Mouse (Mus musculus) neural tube, embryonic 12.5 days (tissue): ENCODE measurements around the gene Oprm1. TPM values are rescaled to one million over a fixed set of nuclear protein-coding genes. Genes with fewer than 3 reads are reported as not detected.

Experiments used
- ATAC-seq: fragments of 200-750 bp; cut with Nextera tagmentation; 2 replicates; pipeline ENCODE4 v1.8.0; 2017; ENCODE audit warnings: low read depth, mild to moderate bottlenecking, moderate TSS enrichment, moderate library complexity; ENCODE audit not compliant: low FRiP score
- H3K27ac ChIP-seq: fragments of 300-500 bp; sonication (generic); 2 replicates; pipeline ENCODE4 v1.5.1; 2016
- H3K27me3 ChIP-seq: fragments of 300-500 bp; sonication (generic); replicated peaks from 2 replicates; pipeline ENCODE4 v1.6.1; 2016; ENCODE audit warnings: mild to moderate bottlenecking
- H3K36me3 ChIP-seq: fragments of 300-500 bp; sonication (generic); 2 replicates; pipeline ENCODE4 v1.6.1; 2016; ENCODE audit warnings: mild to moderate bottlenecking
- H3K4me1 ChIP-seq: fragments of 300-500 bp; sonication (generic); 2 replicates; pipeline ENCODE4 v1.6.1; 2016
- H3K4me2 ChIP-seq: fragments of 300-500 bp; sonication (generic); replicated peaks from 2 replicates; pipeline ENCODE4 v1.6.1; 2016; ENCODE audit warnings: mild to moderate bottlenecking
- H3K4me3 ChIP-seq: fragments of 300-500 bp; sonication (generic); 2 replicates; pipeline ENCODE4 v1.5.1; 2016
- H3K9ac ChIP-seq: fragments of 300-500 bp; sonication (generic); 2 replicates; pipeline ENCODE4 v1.6.1; 2016; ENCODE audit warnings: mild to moderate bottlenecking
- H3K9me3 ChIP-seq: fragments of 300-500 bp; sonication (generic); 2 replicates; pipeline ENCODE4 v1.6.1; 2016; ENCODE audit warnings: mild to moderate bottlenecking
- WGBS: fragments of 180-500 bp; shearing (Covaris S2); methylation state at CpG from one replicate; pipeline ENCODE4 v1.1.7; 2016; 5-methylcytosine and 5-hydroxymethylcytosine counted together
- polyA plus RNA-seq: library from polyadenylated mRNA; unstranded; fragments of >200 nt; fragmentation: Nextera tagmentation; extraction: Ambion mirVana; gene quantifications from 2 replicates; pipeline ENCODE4 v1.2.1, GENCODE M21; 2016

Oprm1 gene
- polyA plus RNA-seq, 1 experiment from 2014 or later = 0.61 TPM

DNA sequence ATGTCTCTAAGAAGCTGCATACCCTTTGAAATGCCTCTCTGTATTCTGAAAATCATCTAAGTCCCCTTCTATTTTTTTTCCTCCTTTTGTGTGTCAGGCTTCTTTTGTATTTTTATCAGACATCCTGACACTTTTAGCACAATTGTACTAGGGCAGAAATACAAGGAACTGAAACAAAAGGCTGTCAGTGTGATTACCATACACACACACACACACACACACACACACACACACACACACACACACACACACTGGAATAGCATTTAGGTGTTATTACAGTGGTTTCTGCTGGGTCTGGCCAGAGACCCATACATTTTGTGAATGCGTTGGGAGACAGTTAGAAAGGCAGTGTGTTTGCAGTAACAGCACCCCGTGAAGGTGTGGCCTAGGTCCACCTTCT, 275.2 kb downstream of the Oprm1 start:
- Histone ChIP-seq H3K4me3 (no peak overlapping the region), H3K9ac (no peak overlapping the region), H3K4me2 (no peak overlapping the region), H3K27ac (no peak overlapping the region), H3K9me3 (no peaks in the 10 kb centered on the region), H3K27me3 (no peaks in the 10 kb centered on the region), H3K4me1 (no peaks in the 10 kb centered on the region), H3K36me3 (no peaks in the 10 kb centered on the region)
- ATAC-seq = no peak
- 89% methylated on average over 2 of the region's 2 CpGs for WGBS

DNA sequence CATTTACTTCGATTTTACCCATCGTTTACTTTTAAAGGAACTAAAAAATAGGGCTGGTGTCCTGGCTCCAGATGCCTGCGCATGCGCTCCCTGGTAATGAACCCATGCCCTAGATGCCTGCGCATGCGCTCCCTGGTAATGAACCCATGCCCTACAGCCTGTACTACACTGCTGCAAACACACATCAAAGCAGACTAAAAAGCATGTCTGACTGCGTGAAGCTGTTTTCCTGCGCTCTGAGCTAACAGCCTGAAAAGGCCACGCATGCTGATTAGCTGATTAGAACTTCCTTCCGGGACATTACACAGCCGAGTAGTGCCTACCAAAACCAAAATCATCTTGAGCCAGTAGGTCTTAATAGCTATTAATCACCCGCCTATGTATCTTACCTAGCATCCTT, 277.2 kb downstream of the Oprm1 start:
- Histone ChIP-seq H3K4me1 (no peaks in the 10 kb centered on the region), H3K4me2 (no peak overlapping the region), H3K4me3 (no peak overlapping the region), H3K27me3 (no peaks in the 10 kb centered on the region), H3K9ac (no peak overlapping the region), H3K9me3 (no peaks in the 10 kb centered on the region), H3K36me3 (no peaks in the 10 kb centered on the region), H3K27ac (no peak overlapping the region)
- ATAC-seq = 0 out of 2 replicates have a peak, but pooled peaks have one; percentile 33
- WGBS = 67% methylated on average over 12 of the region's 12 CpGs

DNA sequence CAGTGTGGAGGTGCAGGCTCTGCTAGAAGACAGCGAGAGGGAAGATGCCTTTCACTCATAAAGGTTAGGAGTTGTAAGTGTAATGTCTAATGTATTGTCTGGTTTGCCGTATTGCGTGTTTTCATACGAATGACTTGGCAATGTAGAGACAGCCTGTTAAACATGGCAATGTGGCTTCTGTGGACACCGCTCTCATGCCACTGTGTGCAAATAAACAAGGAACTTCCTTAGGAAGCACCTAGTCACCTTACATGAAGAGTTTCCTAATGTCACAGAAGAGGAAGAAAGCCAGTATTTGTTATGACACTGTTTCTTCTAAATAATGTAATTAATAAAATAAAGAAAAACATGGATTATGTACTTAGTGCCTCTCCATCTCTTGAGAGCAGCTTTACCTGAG, 278.9 kb downstream of the Oprm1 start:
- Histone ChIP-seq H3K9me3 (no peaks in the 10 kb centered on the region), H3K27me3 (no peaks in the 10 kb centered on the region), H3K9ac (no peak overlapping the region), H3K4me3 (no peak overlapping the region), H3K36me3 (no peaks in the 10 kb centered on the region), H3K4me1 (no peaks in the 10 kb centered on the region), H3K4me2 (no peak overlapping the region), H3K27ac (no peak overlapping the region)
- 91% methylated on average over 5 of the region's 5 CpGs for WGBS
- no peak for ATAC-seq

DNA sequence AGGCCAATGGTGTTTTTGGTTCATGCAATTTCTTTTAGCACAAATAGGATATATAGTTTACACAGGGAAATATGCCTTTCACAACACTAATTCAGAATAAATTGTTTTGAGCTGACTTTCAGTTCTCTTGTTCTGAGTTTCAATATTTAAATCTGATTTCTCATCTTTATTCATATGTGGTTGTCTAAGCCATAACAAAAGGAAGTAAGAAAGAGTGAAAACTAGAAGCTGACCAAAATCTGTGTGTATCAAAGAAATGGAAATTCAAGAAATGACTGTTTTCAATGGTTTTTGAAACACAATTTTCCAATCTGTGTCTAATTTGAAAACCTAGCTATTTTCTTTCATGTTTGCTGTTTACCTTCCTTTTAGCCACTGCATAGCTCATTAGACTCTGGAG, 282.7 kb downstream of the Oprm1 start:
- H3K36me3 ChIP-seq = no peaks in the 10 kb centered on the region
- no peaks in the 10 kb centered on the region for H3K4me1 ChIP-seq
- no peak overlapping the region for H3K27ac ChIP-seq
- H3K9ac ChIP-seq = no peak overlapping the region
- no peak for ATAC-seq
- H3K4me3 ChIP-seq = no peak overlapping the region
- no peaks in the 10 kb centered on the region for H3K9me3 ChIP-seq
- no peak overlapping the region for H3K4me2 ChIP-seq
- no peaks in the 10 kb centered on the region for H3K27me3 ChIP-seq

DNA sequence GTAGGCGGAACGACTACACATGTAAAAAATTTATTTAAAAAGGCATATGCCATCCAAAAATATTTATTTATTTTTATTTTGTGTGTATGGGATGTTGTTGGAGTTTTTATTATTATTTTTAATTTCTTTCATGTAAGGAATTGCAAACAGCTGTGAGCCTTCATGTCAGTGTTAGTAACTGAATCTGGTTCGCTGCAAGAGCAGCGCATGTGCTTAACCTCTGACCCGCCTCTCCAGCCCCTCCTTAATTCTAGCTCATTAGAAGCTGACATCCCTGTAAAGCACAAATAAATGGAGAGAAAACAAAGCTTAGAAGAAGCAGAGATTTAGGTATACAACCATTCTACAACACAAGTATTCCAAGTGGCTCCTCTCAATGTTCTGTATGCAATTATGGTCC, 285.6 kb downstream of the Oprm1 start:
- Histone ChIP-seq H3K9ac (no peak overlapping the region), H3K4me2 (no peak overlapping the region), H3K27ac (no peak overlapping the region), H3K4me1 (no peaks in the 10 kb centered on the region), H3K9me3 (no peaks in the 10 kb centered on the region), H3K36me3 (no peaks in the 10 kb centered on the region), H3K4me3 (no peak overlapping the region), H3K27me3 (no peaks in the 10 kb centered on the region)
- 84% methylated on average over 5 of the region's 5 CpGs for WGBS
- ATAC-seq = no peak

DNA sequence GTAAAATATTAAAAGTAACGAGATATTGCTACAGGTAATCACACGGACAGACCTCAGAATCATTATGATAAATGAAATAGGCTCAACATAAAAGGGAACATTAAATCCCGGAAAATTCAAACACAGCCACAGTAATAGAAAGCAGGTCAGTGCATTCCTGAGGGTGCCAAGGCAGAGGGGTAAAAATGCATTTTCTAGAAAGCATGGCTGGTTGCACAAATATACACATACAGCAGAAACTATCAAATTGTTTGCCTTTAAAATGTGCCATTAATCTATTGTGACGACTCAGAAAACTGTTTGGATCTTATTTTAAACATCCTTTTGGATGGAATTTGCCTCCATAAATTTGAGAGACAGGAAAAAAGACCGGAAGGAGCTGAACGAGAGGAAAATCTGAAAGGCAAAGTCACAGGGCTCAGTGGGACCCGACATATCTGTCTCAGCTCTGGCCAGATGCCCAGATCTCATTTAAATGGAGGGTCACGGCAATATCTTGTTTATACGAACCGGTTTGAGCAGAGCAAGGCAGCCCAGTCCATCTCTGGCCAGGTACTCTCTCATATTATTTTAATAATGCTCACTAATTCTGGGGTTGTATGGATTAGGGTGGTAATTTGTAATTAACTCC, 289.1 kb downstream of the Oprm1 start:
- Histone ChIP-seq H3K9ac (no peak overlapping the region), H3K27ac (no peak overlapping the region), H3K36me3 (no peaks in the 10 kb centered on the region), H3K4me1 (no peaks in the 10 kb centered on the region), H3K27me3 (no peaks in the 10 kb centered on the region), H3K9me3 (no peaks in the 10 kb centered on the region), H3K4me3 (no peak overlapping the region), H3K4me2 (no peak overlapping the region)
- ATAC-seq = 0 out of 2 replicates have a peak, but pooled peaks have one; percentile 25
- 57% methylated on average over 10 of the region's 10 CpGs for WGBS

DNA sequence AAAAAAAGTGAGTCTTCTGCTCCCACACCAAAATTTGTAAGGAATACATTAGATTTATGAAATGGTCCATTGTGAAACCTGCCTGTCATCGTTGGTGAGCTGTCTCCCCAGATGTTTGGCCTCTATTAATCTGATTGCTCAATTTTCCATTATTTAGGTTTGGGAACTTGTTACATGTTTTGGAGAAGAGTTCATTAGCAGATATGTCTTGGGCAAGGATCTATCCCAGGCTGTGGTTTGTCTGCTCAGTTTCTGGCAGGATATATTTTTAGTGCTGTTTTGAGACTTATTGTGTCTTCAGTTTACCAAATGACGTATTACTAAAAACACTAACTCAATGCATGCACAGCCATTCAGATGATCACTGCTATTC, 289.6 kb downstream of the Oprm1 start:
- Histone ChIP-seq H3K27me3 (no peaks in the 10 kb centered on the region), H3K4me3 (no peak overlapping the region), H3K9me3 (no peaks in the 10 kb centered on the region), H3K9ac (no peak overlapping the region), H3K4me1 (no peaks in the 10 kb centered on the region), H3K36me3 (no peaks in the 10 kb centered on the region), H3K4me2 (no peak overlapping the region), H3K27ac (no peak overlapping the region)
- 94% methylated on average over 2 of the region's 2 CpGs for WGBS
- no peak for ATAC-seq

DNA sequence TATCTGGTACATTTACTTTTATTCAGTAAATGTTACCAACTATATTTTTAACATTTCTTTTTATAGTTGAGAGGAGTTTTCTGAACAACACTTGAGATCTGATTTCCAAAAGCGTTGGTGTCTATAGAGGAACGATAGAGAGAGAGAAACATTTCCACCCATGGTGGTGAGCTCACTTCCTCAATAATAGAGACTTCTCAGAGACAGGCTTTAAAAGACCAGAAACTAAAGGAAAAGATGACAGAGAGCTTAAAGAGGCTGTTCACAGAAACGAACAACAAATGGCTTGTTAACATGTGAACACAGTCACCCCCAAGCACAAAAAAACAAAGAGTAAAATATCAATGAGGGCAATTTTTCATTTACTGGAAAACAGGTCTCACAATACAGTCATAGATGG, 291.6 kb downstream of the Oprm1 start:
- no peak for ATAC-seq
- no peaks in the 10 kb centered on the region for H3K27me3 ChIP-seq
- no peaks in the 10 kb centered on the region for H3K9me3 ChIP-seq
- no peak overlapping the region for H3K9ac ChIP-seq
- no peak overlapping the region for H3K4me3 ChIP-seq
- H3K4me1 ChIP-seq = no peaks in the 10 kb centered on the region
- WGBS = 80% methylated on average over 3 of the region's 3 CpGs
- no peak overlapping the region for H3K27ac ChIP-seq
- no peaks in the 10 kb centered on the region for H3K36me3 ChIP-seq
- H3K4me2 ChIP-seq = no peak overlapping the region

DNA sequence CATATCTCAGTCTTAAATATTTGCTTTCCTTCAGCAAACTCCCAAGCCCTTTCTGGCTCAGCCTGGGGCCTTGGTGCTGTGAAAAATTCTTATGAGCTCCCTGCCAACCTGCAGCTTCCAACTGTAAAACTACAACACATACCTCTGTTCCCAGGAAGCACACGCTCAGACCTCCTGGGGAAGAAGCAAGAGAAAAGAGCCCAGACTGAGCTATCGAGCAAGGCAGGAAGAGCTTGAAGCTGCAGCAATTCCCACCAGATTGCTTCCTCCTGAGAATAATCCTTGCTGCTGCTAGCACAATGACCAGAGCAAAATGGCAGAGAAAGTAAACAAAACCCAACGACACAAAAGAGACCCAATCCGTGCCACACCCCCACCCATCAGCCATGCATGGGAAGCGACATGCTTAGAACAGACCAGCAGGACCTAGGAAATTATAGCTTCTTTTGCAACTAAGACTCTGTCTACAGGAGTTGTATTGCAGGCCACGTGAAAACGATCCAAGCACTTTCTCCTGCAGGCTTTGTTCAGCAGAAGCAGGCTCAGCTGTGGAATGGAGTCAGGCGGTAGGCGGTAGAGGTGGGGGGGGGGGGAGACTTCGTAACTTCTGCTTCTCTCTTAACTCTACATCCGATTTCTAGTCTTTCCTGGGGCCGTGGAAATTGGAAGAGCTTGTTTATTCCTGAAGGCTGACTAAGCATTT, 294.2 kb downstream of the Oprm1 start, which contains the start of gene Ipcef1:
Gene Ipcef1 (minus strand): TSS at position 164 of the 703 bp plus-strand sequence.
- Histone ChIP-seq H3K9me3 (no peaks in the 10 kb centered on the region), H3K9ac (no peak within 1 kb of the TSS), H3K4me1 (no peaks in the 10 kb centered on the region), H3K27me3 (no peaks in the 10 kb centered on the region), H3K27ac (no peak within 1 kb of the TSS), H3K36me3 (no peaks in the 10 kb centered on the region), H3K4me3 (no peak within 1 kb of the TSS), H3K4me2 (peak within 1 kb of the TSS; percentile 28)
- 20% methylated on average over 12 of the region's 12 CpGs for WGBS
- ATAC-seq = peak; percentile 50; the same call in 1 of the 2 replicates

DNA sequence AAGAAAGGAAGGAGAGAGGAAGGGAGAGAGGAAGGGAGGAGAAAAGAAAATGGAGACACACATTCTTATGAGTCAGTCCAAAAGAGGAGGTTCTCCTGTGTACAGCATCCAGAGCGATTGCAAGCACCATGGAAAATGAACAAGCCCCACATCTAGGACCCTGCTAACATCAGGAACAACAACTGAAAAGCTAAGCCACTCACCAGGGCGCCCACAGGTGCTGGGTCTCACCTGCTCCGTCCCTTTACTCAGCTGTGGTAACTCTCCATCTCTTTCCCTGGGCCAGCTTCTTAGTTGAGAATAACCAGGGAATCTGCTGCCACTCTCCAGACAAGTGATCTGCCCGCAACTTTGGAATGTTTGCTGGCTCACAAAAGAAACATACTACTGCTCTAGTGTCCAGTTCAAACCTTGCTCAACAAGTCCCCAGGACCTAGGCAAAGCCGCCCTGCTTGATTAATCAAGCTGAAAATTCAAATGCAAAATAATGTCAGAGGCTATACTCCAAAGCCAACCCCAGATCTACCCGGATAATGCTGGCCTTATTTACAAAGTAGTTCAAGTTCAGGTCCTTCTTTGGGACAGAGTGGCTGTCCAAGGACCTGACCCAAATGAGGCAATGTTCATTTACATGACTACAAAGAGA, 296.4 kb downstream of the Oprm1 start:
- no peak for ATAC-seq
- no peak overlapping the region for H3K9ac ChIP-seq
- H3K27me3 ChIP-seq = no peaks in the 10 kb centered on the region
- H3K9me3 ChIP-seq = no peaks in the 10 kb centered on the region
- no peak overlapping the region for H3K27ac ChIP-seq
- H3K4me1 ChIP-seq = no peaks in the 10 kb centered on the region
- no peak overlapping the region for H3K4me2 ChIP-seq
- no peaks in the 10 kb centered on the region for H3K36me3 ChIP-seq
- 79% methylated on average over 6 of the region's 6 CpGs for WGBS
- H3K4me3 ChIP-seq = no peak overlapping the region

DNA sequence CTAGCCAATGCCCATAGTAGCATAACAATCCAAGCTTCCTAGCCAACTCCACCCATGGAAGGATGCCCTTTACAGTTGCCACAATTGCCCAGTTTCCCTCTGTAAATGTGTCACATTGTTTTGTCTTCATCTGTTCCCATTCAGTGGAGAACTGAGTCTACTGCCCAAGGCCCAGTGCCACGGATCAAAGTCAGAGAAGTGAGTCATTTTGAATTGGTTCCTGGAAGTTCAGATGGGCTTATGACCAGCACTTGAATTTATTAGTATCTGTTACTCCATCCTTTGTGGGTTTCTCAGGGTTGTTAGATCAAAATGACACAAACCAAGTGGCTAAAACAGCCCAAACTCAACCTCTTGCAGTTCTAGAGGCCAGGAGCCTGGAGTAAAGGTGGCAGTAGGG, 299.2 kb downstream of the Oprm1 start:
- Histone ChIP-seq H3K4me2 (no peak overlapping the region), H3K9ac (no peak overlapping the region), H3K4me1 (no peaks in the 10 kb centered on the region), H3K27me3 (no peaks in the 10 kb centered on the region), H3K9me3 (no peaks in the 10 kb centered on the region), H3K27ac (no peak overlapping the region), H3K36me3 (no peaks in the 10 kb centered on the region), H3K4me3 (no peak overlapping the region)
- 89% methylated on average over 1 of the region's 1 CpGs for WGBS
- no peak for ATAC-seq

DNA sequence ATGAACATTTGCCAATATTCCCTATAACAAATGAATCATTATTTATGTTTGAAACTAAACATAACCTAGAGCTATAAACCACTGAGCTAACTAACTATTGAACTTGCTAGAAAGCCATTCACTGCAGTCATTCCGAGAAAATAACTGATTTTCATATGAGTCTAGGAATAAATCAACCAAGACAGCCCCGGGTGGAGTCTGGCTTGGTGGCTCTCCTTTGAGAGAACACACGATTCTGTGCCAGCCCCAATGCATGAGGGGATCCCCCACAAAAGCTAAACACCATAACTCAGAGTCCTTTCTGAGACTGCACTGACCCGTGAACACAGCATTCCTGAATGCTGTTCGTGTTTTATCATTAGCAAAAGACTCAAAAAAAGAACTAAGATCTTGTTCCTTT, 302.0 kb downstream of the Oprm1 start:
- Histone ChIP-seq H3K9me3 (no peaks in the 10 kb centered on the region), H3K27ac (no peak overlapping the region), H3K4me2 (no peak overlapping the region), H3K27me3 (no peaks in the 10 kb centered on the region), H3K4me1 (no peaks in the 10 kb centered on the region), H3K36me3 (no peaks in the 10 kb centered on the region), H3K9ac (no peak overlapping the region), H3K4me3 (no peak overlapping the region)
- 41% methylated on average over 5 of the region's 5 CpGs for WGBS
- no peak for ATAC-seq
